Mouse (Mus musculus) kidney, postnatal 0 days (tissue): ENCODE results near the gene Ppard. TPM values are rescaled to one million over a fixed set of nuclear protein-coding genes. Genes with fewer than 3 reads are reported as not detected.
"Not testable (repeated sequence)": the region's sequence is repeated elsewhere in the genome, so short reads cannot be mapped to it uniquely, and the experiment has no call there.

Experiments
- ATAC-seq: fragments of 200-750 bp; cut with Nextera tagmentation; replicated peaks from 2 replicates; pipeline ENCODE4 v1.8.0; 2017; ENCODE audit warnings: low read depth, moderate number of reproducible peaks, moderate TSS enrichment, moderate library complexity; ENCODE audit not compliant: low FRiP score
- DNase-seq: peaks from one replicate; pipeline ENCODE4 v3.0.0-alpha.2; 2016; ENCODE audit warnings: low spot score
- H3K27ac ChIP-seq: fragments of 300-500 bp; sonication (generic); 2 replicates; pipeline ENCODE4 v1.5.1; 2014; ENCODE audit warnings: mild to moderate bottlenecking
- H3K27me3 ChIP-seq: fragments of 300-500 bp; sonication (generic); 2 replicates; pipeline ENCODE4 v1.6.1; 2014; ENCODE audit warnings: low read length, mixed read lengths; ENCODE audit not compliant: insufficient read depth
- H3K36me3 ChIP-seq: fragments of 300-500 bp; sonication (generic); 2 replicates; pipeline ENCODE4 v1.6.1; 2014; ENCODE audit warnings: low read length, mixed read lengths; ENCODE audit not compliant: insufficient read depth
- H3K4me1 ChIP-seq: fragments of 300-500 bp; sonication (generic); replicated peaks from 2 replicates; pipeline ENCODE4 v1.6.1; 2014; ENCODE audit warnings: antibody characterized with exemption, low read length, mixed read lengths; ENCODE audit not compliant: insufficient read depth
- H3K4me2 ChIP-seq: fragments of 300-500 bp; sonication (generic); 2 replicates; pipeline ENCODE4 v1.6.1; 2014; ENCODE audit warnings: mild to moderate bottlenecking, low read length, moderate library complexity, mixed read lengths
- H3K4me3 ChIP-seq: fragments of 300-500 bp; sonication (generic); replicated peaks from 2 replicates; pipeline ENCODE4 v1.5.1; 2014; ENCODE audit warnings: low read depth, low read length
- H3K9ac ChIP-seq: fragments of 300-500 bp; sonication (generic); 2 replicates; pipeline ENCODE4 v1.6.1; 2014; ENCODE audit warnings: low read depth, low read length
- H3K9me3 ChIP-seq: fragments of 300-500 bp; sonication (generic); replicated peaks from 2 replicates; pipeline ENCODE4 v1.6.1; 2016; ENCODE audit warnings: low read length, inconsistent platforms, mixed read lengths
- CTCF ChIP-seq: IDR thresholded peaks from 2 replicates; pipeline ENCODE4 v1.5.1; 2016; ENCODE audit warnings: antibody characterized with exemption, low read depth, mild to moderate bottlenecking, moderate library complexity
- WGBS: fragments of 180-500 bp; shearing (Covaris S2); extraction: QIAGEN DNeasy Blood & Tissue Kit; methylation state at CpG from one replicate; pipeline ENCODE4 v1.1.7; 2014; 5-methylcytosine and 5-hydroxymethylcytosine counted together
- polyA plus RNA-seq: library from polyadenylated mRNA; unstranded; fragments of >200 nt; fragmentation: Nextera tagmentation; extraction: Ambion mirVana; gene quantifications from 2 replicates; pipeline ENCODE4 v1.2.1, GENCODE M21; 2015

The Ppard gene
- polyA plus RNA-seq, 1 experiment from 2014 or later, result 2.0 TPM

DNA sequence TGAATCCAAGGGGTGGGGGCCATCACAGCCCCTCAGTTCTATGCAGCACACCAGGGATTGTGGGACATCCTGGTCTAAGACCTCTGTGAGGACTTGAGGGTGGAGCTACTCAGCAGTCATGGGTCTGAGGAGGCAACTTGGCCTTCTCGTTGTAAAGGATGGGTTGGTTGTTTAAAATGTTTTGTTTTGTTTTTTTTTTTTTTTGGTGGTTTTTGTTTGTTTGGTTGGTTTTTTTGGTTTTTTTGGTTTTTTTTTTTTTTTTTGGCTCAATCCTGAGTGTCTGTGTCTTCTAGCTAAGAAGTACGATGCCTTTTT is 97.7 kb downstream of the Ppard start:
- H3K9me3 ChIP-seq, result no peaks in the 10 kb centered on the region
- peak overlapping the region; percentile 89; the same call in 1 of the 2 replicates for H3K9ac ChIP-seq
- H3K27ac ChIP-seq, result peak overlapping the region; percentile 84
- H3K27me3 ChIP-seq, result no peaks in the 10 kb centered on the region
- peak overlapping the region; percentile 74 for H3K4me2 ChIP-seq
- ATAC-seq, result no peak
- peak overlapping the region; percentile 48 for H3K4me3 ChIP-seq
- peaks cover 27% of the 10 kb centered on the region for H3K36me3 ChIP-seq
- DNase-seq, result no peak
- peaks cover 36% of the 10 kb centered on the region; the same call in 1 of the 2 replicates for H3K4me1 ChIP-seq
- WGBS, result 29% methylated on average over 2 of the region's 2 CpGs
- no peak for TF ChIP-seq CTCF

DNA sequence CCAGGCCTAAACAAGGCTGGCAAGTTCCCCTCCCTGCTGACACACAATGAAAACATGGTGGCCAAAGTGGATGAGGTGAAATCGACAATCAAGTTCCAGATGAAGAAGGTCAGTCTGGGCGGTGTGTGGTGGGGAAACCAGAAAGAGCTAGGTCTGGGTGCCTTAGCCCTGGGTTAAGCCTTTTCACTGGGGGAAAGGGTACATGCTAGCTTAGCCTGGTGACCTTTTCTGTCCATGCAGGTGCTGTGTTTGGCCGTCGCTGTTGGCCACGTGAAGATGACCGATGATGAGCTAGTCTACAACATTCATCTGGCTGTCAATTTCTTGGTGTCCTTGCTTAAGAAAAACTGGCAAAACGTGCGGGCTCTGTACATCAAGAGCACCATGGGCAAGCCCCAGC is 98.1 kb downstream of the Ppard start:
- H3K9ac ChIP-seq, H3K4me3 ChIP-seq, H3K9me3 ChIP-seq, H3K27me3 ChIP-seq, H3K27ac ChIP-seq, ATAC-seq, DNase-seq: not testable (repeated sequence)
- Histone ChIP-seq H3K4me2 (0 out of 2 replicates have a peak overlapping the region, but pooled peaks have one; percentile 74), H3K4me1 (peaks cover 36% of the 10 kb centered on the region; the same call in 1 of the 2 replicates), H3K36me3 (peaks cover 30% of the 10 kb centered on the region)
- WGBS, result 50% methylated on average over 6 of the region's 8 CpGs

DNA sequence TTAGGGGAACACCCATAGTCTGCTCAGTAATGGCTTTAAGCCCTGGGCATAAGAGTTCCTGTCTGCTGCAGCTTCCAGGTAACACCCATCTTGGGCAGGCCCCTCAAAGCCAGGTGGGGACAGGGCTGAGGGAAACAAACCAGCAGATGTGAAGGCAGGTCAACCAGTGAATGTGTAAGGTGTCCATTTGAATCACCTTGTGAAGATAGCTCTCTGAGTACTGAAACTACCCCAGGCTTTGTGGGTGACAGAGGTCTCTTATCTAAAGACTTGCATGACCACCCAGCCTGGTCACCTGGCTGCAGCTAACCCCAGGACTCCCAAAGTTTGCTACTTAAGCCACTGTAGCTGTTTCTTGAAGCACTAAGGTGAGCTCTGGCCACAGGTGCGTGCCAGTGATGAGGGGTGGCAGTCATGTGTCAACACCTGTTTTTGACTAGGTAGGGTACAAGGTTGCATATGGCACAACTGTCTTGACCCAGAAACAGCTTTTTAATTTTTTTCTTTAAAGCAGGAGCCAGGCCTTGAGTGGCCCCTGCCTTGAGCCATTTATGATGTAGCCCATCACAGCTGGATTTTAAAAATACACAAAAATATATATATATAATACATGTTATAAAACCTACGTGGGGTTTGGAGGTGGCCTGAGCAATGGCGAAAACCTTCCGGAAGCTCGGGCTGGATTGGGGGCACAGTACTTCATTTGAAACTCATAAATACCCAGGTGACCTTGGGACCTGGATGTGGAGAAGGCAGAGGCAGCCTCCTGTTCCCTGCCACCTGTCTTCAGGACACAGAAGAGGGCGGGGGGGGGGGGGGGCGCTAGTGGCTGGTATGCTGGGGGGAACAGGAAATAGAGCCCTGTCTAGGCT is 99.0 kb downstream of the Ppard start:
- no peaks in the 10 kb centered on the region for H3K27me3 ChIP-seq
- WGBS, result 34% methylated on average over 5 of the region's 7 CpGs
- H3K36me3 ChIP-seq, result peaks cover 30% of the 10 kb centered on the region
- H3K27ac ChIP-seq, result peak overlapping the region; percentile 31; the same call in 1 of the 2 replicates
- H3K9me3 ChIP-seq, result no peaks in the 10 kb centered on the region
- no peak for TF ChIP-seq CTCF
- DNase-seq (no peak), ATAC-seq (no peak)
- H3K4me1 ChIP-seq, result peaks cover 36% of the 10 kb centered on the region; the same call in 1 of the 2 replicates
- H3K4me2 ChIP-seq, result no peak overlapping the region
- no peak overlapping the region for H3K4me3 ChIP-seq
- peak overlapping the region; percentile 15; the same call in 1 of the 2 replicates for H3K9ac ChIP-seq

DNA sequence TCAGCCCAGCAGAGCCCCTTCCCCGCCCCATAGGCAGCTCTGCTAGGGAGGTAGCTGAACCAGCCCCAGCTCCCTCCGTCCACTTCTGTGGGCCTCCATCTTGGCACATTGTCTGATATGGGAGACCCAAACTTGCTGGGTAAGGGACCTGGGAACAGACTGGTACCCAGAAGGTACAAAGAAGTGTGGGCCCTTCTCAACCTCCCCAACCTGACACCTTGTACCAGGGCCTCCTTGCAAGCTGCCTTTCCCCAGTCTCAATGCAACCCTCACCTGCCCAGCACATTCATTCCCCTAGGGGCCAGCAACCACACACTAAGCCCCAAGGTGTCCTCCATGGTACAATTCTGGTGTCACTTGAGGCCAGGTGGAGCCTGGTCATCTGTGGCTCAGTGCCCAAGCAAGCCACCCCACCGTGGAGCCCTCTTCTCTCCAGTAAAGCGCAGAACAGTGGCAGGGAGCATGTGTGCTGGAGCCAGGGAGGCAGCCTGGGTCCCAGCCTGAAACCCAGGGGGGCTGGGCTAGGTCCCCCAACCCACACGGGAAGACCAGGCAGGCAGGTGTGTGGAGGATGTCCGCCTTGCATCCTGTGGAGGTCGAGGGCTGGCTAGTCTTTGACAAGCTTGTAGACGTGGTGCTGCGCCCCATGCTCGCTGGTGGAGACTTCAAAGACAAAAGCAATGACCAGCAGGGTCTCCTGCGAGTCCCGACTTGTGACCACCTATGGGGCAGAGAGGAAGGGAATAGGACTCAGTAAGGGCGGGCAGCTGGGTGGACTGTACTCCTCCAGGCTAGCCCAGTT is 99.8 kb downstream of the Ppard start:
- Histone ChIP-seq H3K36me3 (peaks cover 32% of the 10 kb centered on the region), H3K27me3 (no peaks in the 10 kb centered on the region), H3K27ac (peak overlapping the region; percentile 44; the same call in 1 of the 2 replicates), H3K4me3 (no peak overlapping the region), H3K4me2 (no peak overlapping the region), H3K4me1 (peaks cover 34% of the 10 kb centered on the region; the same call in 1 of the 2 replicates), H3K9me3 (no peaks in the 10 kb centered on the region), H3K9ac (peak overlapping the region; percentile 15; the same call in 1 of the 2 replicates)
- TF ChIP-seq CTCF, result peak; percentile 51
- WGBS, result 51% methylated on average over 13 of the region's 13 CpGs
- ATAC-seq (no peak), DNase-seq (no peak)

DNA sequence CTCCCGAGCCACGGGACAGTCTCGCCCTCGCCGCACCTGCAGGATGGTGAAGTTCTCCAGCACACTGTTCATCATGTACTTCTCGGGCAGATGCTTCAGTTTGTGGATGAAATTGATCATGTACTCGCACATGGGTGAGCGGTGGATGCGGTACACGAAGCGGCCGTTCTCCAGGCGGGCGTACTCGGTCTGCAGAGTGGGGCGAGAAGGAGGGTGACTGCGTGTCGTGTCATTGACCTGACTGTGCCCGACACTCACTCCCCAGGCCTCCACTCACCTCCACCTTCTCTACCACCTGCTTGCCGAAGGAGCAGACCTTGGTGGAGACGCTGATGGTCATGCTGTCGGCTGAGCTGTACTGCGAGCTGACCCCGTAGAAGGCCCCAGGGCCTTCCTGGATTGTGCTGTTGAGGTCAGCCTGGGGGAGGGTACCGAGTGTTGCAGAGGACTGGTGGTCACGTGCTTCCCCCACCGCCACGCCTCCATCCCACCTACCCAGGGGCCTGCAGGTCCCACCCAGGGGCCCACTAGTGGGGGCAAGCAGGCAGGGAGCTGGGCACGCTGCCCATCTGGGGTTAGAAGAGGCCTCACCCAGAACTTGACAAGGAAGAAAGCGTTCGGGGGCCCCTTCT is 100.5 kb downstream of the Ppard start:
- H3K9ac ChIP-seq, result 0 out of 2 replicates have a peak overlapping the region, but pooled peaks have one; percentile 23
- H3K4me2 ChIP-seq, result no peak overlapping the region
- H3K27me3 ChIP-seq, result no peaks in the 10 kb centered on the region
- peak overlapping the region; percentile 44; the same call in 1 of the 2 replicates for H3K27ac ChIP-seq
- peak; percentile 40 for DNase-seq
- no peak for TF ChIP-seq CTCF
- H3K36me3 ChIP-seq, result peaks cover 37% of the 10 kb centered on the region
- peaks cover 27% of the 10 kb centered on the region; the same call in 1 of the 2 replicates for H3K4me1 ChIP-seq
- H3K4me3 ChIP-seq, result no peak overlapping the region
- no peaks in the 10 kb centered on the region for H3K9me3 ChIP-seq
- ATAC-seq, result peak; percentile 10; the same call in 1 of the 2 replicates
- WGBS, result 37% methylated on average over 31 of the region's 31 CpGs

DNA sequence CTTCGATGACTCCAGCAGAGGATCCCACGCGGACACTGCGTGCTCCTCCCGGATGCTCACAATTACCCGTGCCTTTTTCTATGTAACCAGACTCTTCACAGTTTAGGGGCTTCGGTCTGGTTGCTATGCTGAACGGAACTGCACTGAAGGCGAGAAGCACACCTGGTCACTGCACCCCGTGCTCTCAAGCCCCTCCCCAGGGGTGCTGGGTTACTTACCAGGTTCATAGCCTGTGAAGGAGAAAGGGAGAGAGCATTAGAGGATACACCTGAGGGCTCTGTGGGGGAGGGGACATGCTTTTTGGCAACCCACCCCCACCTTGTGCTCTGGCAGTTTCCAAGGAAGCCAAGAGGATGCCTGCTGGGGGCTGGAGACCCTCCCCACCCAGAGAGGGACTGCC is 102.8 kb downstream of the Ppard start:
- no peaks in the 10 kb centered on the region for H3K9me3 ChIP-seq
- H3K27me3 ChIP-seq, result no peaks in the 10 kb centered on the region
- no peak for ATAC-seq
- no peak overlapping the region for H3K4me2 ChIP-seq
- H3K4me1 ChIP-seq, result peaks cover 17% of the 10 kb centered on the region; the same call in 1 of the 2 replicates
- 50% methylated on average over 10 of the region's 10 CpGs for WGBS
- DNase-seq, result no peak
- H3K9ac ChIP-seq, result no peak overlapping the region
- no peak overlapping the region for H3K27ac ChIP-seq
- H3K4me3 ChIP-seq, result no peak overlapping the region
- H3K36me3 ChIP-seq, result peaks cover 36% of the 10 kb centered on the region
- TF ChIP-seq CTCF, result no peak
